Mouse (Mus musculus): ENCODE measurements at regions not wholly inside any gene's neighbourhood (a gene's known extent, or its start where the extent isn't known, plus 50 kb on each side); places are given as distances from the start of the nearest gene placed in this dataset.

DNA sequence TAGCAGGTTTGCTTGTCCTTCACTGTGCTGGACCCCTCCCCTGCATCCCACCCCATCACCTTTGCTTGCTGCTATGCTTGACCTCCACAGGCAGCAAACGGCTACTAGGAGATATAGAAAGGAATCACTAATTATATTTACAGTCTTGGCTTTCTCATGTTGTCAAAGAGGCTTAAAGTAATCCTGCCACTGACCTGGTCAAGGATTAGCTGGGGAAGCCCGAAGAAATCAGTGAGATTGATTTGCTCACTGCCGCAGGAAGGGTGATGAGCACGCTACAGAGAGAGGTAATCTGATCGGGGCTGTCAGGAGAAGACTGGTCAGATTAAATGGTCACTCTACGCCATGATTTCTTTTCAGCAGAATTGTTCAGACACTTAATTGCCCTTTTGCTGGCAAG, 157.4 kb upstream of the Wdfy3 start:
- no peak for TF ChIP-seq ZNF384 (IDR thresholded peaks at IDR 0.05; ENCODE audit: low read depth, low read length)
- no peak for TF ChIP-seq ZC3H11A (IDR thresholded peaks at IDR 0.05; ENCODE audit: borderline replicate concordance, low read depth, low read length)
